In the genomic region with DNA sequence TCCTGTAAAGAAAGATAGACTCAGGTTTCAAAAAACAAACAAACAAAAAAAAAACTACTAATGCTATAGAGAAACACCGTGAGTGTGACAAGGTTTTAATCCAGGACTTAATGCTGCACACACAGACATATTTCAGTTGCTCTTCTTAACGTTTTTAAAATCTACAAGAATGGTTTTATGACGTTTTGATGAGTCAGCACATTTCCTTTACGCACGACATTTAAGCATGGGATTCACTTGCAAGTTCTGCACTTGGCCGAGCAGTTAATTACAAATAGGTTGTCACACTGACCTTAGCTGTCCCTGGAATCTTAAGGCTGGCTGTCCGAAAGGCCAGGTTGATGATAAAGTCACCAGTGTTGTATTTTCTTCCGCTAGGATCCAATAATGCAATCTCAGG, we compare ENCODE assay signal across 3 mouse cellular contexts.
TF ChIP-seq lines count a peak whose summit lies in the region.

No protein-coding gene starts in this region.

TF ChIP-seq in CH12.LX, 34 proteins besides CTCF, POLR2A, EP300 and RAD21:
- TF ChIP-seq MYC (IDR thresholded peaks at IDR 0.05; ENCODE audit: low read depth, low read length) (no peak), ZC3H11A (IDR thresholded peaks at IDR 0.05; ENCODE audit: low read depth, low read length) (no peak), MAFK (IDR thresholded peaks at IDR 0.05; ENCODE audit: insufficient replicate concordance, low read length) (peak; percentile 99)

TF ChIP-seq in ES-E14, 5 proteins besides CTCF, POLR2A, EP300 and RAD21:
- TF ChIP-seq HCFC1 (IDR thresholded peaks at IDR 0.05; ENCODE audit: borderline replicate concordance, insufficient read depth, low read length) (no peak), MAFK (IDR thresholded peaks at IDR 0.05; ENCODE audit: insufficient read depth, low read depth, low read length) (peak; percentile 99), ZNF384 (IDR thresholded peaks at IDR 0.05; ENCODE audit: low read depth, low read length) (no peak), ZC3H11A (IDR thresholded peaks at IDR 0.05; ENCODE audit: borderline replicate concordance, low read depth, low read length) (no peak)

TF ChIP-seq in MEL, 35 proteins besides CTCF, POLR2A, EP300 and RAD21:
- TF ChIP-seq HCFC1 (IDR thresholded peaks at IDR 0.05; ENCODE audit: low read depth, low read length) (no peak), MAFK (IDR thresholded peaks at IDR 0.05; ENCODE audit: borderline replicate concordance, low read depth, low read length) (peak; percentile 91)
